Mouse (Mus musculus) megakaryocyte-erythroid progenitor cell, adult 5-6 weeks (primary cell): ENCODE measurements around the gene Zmynd12. TPM values are rescaled to one million over a fixed set of nuclear protein-coding genes. Genes with fewer than 3 reads are reported as not detected.

ENCODE experiments used
- ATAC-seq: replicated peaks from 2 replicates; pipeline ENCODE4 v1.8.0; 2016; ENCODE audit warnings: mild to moderate bottlenecking, inconsistent platforms; ENCODE audit not compliant: severe bottlenecking, poor library complexity, low FRiP score, low TSS enrichment
- total RNA-seq, 2 experiments: library from RNA; stranded (forward) in 1 of 2; stranded (reverse) in 1 of 2; fragments of 200-1000, 215-1000 nt in 1 of 2; fragments of >200 nt in 1 of 2; fragmentation: Nextera tagmentation in 1 of 2; gene quantifications; 2 replicates each; pipeline ENCODE4 v1.2.3; 2014 to 2017

Zmynd12 gene
- total RNA-seq, 2 experiments from 2014 or later, result not detected

DNA sequence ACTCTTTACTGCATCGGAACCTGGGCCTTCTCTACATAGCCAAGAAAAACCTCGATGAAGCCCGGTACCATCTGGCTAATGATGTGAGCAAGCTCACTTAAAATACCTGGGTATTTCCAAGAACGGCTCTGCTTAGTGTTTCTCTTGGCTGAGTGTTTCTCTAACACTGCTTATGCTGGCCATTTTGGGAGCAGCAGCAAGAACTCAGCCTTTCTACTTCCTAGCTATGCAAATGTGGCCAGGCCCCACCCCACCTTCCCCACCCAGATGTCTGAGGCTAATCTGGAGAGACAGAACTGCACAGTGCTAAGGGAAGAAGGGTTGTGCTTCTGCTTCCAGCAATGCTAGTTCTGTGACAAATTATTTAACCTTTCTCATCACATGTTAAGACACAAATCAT lies 19.2 kb downstream of the Zmynd12 start:
- ATAC-seq, result 0 out of 2 replicates have a peak, but pooled peaks have one; percentile 49

DNA sequence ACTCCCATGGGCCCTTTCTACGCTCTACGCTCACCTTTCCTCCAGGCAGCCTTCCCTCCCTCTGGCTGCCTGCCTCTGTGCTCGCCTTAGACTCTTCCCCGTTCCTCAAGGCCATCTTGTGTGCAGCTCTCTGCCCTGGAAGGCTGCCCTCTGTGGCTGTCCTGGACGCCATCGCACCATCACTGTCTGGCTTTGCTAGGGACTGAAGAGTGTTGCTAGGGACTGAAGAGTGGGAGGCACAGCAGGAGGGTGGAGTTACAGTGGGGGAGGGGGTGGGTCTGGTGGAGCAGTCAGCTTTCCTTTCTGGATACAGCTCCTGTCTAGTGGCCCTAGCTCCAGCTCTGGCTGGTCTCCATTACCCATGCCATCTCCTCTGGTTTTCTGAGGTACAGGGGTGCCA lies 19.9 kb downstream of the Zmynd12 start:
- ATAC-seq, result no peak

GRCm38 (mm10) chr4:119447261-119447660 lies 24.6 kb downstream of the Zmynd12 start:
- no peak for ATAC-seq

- ATAC-seq, result no peak
Measured at GRCm38 (mm10) chr4:119447786-119448185, 25.2 kb downstream of the Zmynd12 start.

DNA sequence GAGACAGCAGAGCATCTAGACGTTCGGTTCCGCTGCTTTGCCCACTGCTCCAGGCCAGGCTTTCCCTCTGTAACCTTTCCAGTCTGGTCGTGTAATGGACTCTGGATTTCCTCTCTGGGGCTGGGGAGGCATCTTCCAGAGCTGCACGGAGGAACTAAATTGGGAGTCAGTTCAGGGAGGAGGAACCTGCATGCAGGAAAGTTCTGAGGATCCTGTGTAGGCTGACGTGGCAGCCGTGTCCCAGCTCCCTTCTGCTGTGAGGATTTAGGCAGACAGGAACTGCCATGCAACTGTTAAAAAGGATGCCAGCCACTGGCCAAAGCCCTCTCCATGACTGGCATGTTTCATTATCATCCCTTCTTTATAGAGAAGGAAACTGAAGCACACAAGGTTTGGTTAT lies 27.8 kb downstream of the Zmynd12 start:
- no peak for ATAC-seq

GRCm38 (mm10) chr4:119453128-119453527 lies 30.5 kb downstream of the Zmynd12 start:
- ATAC-seq, result no peak

DNA sequence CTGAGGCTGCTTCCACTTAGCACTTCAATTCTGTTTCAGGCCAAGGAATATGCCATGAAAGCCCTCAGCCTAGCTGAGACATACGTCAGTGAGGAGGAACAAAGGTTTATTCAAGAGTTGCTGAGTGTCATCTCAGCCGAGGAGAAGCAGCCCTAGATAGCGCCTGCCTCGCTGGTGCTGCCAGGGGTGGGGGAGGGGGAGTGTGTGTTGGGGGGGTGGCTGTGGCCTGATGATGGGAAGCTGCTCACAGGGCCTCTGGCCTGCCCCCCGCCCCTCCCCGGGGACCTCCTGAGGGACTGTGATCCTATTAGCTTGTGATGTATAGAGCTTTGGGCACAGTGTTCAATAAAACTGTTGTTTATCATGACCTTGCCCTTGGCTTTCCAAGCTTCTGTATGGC lies 30.9 kb downstream of the Zmynd12 start:
- no peak for ATAC-seq

GRCm38 (mm10) chr4:119460296-119460695 lies 37.7 kb downstream of the Zmynd12 start:
- ATAC-seq, result peak; percentile 61

DNA sequence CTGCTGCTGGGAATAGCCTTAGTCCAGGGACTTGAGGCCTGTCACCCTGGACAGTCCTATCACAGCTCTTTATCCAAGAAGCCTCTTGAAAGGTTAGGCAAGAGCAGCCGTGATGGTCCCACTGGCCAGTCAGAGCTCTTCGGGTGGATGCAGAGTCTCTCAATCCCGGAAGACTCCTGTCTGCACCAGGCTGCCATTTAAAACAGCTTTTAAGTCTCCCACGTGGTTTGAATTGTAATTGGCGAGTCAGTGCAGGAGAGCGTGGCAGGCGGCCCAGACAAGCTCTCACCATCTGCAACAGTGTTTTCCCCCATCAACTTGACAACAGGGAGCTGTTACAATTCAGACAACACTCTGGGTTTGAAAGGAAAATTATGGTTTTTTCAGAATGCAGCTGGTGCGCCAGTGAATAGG lies 38.1 kb downstream of the Zmynd12 start:
- no peak for ATAC-seq

DNA sequence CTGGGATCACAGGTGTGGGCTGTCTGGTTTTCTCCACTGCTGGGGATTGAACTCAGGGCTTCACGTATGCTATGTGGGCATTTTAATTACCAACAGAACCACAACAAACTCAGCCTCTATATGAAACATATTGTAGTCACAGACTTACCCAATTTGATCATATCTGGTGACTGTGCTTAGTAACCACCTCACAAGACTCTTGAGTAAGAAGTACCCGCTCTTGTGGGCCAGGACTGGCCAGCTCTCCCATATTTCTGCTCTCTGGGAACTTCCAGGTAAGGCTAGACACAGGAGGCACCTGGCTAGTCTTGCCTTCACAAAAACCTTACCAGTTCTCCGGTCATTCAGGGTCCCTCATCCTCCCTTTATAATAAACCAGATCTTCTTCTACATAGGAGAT lies 39.8 kb downstream of the Zmynd12 start:
- no peak for ATAC-seq

- no peak for ATAC-seq
Measured at GRCm38 (mm10) chr4:119462858-119463755, 40.5 kb downstream of the Zmynd12 start.

DNA sequence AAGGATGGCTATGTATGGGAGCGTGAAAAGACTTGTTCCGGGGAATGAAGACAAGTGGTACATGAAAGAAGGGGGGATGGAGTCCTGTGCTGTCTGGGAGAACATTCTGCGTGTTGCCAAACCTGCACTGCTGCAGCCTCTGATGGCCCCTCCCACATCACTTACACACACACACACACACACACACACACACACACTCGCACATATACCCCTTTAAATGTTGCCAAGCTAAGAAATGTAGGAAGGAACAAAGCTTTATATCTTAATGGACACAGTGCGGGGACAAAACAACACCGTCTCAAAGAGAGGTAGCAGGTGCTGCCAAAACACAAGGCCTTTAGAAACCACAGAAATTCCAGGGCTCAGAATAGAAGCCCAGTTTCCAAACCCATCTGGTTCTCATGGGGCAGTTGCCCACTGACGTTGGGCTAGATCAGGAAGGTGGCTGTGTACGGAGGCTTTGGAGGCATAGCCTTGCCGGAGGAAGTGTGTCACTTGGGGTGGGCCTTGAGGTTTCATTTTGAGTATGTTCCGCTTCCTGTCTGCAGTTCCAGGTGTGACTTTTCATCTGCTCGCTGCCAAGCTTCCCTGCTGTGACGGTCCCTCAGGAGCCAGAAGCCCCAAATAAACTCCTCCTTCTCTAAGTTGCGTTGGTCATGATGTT lies 41.3 kb downstream of the Zmynd12 start:
- no peak for ATAC-seq

GRCm38 (mm10) chr4:119465841-119466240 lies 43.2 kb downstream of the Zmynd12 start:
- ATAC-seq, result no peak

DNA sequence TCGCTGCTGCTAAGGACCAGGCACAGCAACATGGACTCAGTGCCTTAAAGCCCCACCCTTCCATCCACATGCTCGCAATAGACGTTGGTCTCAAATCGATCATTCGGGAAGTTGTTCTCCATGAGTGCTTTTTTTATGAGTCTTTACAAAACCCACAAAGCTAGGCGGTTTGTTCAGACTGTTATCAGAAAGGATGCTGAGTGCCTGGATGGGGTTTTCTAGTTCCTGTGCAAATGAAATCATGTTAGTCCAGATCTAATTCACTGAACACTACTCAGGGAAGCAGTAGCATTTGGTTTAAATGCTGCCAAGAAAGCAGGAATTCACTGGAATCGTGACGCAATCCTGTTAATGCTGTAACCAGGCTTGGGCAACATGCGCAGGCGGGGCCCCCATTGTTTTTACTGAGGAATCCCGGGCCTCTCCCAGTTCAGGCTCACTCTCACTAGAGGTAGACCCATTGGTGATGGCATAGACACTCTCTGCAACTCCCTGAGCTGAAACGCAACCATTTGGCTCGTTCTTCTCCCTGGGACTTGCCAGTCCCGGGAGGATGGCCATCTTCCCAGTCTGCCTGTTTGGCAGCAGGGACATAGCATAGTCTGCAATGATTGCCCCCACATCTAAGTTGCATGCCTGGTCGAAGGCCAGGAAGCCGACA lies 45.2 kb downstream of the Zmynd12 start:
- no peak for ATAC-seq

DNA sequence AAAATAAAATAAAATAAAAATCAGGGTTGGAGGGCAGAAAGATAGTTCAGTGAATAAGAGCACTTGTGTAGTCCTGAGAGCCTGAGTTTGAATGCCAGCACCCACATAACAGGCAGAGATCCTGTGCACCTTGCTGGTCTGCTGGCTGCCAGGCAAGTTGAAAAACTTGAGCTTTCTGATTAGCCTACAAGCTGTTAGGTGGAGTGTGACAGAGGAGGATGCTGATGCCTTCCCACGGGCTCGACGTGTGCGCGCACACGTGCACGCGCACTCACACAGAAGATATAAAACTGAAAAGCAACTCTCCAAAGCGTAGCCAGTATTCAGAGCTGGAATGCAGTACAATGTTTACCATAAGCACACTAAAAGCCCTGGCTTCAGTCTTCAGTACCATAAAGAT lies 49.9 kb downstream of the Zmynd12 start:
- no peak for ATAC-seq

DNA sequence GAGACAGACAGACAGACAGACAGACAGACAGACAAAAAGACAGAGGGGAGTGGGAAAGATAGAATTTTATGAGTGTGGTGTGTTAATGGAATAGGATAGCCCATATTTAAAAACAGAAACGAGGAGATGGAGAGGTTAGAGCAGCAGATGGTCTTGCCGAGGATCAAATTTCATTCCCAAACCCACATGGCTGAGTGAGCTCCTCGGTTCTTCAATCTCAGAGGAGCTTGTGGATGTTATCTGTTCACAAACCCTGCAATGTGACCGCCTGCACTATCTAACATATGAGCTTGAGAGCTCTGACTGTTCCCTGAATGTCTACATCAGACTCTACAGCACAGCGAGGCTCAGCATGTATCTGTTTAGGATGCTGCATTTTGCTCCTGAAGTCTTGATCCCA lies 50.5 kb downstream of the Zmynd12 start:
- ATAC-seq, result no peak

- 0 out of 2 replicates have a peak, but pooled peaks have one; percentile 33 for ATAC-seq
Measured at GRCm38 (mm10) chr4:119483051-119483450, 60.4 kb downstream of the Zmynd12 start.

DNA sequence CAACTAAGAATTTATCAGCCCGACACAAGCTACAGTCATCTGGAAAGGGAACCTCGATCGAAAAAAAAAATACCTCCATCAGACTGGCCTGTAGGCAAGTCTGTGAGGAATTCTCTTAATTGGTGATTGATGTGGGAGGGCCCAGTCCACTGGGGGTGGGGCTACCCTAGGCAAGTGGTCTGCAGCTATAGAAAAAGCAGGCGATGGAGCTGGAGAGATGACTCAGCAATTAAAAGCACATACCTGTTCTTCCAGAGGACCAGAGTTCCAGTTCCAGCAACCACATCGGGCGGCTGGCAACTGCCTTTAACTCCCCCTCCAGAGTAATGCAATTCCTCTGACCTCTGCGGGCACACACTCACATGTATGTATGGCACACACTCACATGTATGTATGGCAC lies 62.3 kb downstream of the Zmynd12 start:
- ATAC-seq, result no peak

GRCm38 (mm10) chr4:119489666-119490065 lies 67.1 kb downstream of the Zmynd12 start:
- no peak for ATAC-seq

- no peak for ATAC-seq
Measured at GRCm38 (mm10) chr4:119490806-119491205, 68.2 kb downstream of the Zmynd12 start.
